Mouse (Mus musculus) effector memory CD4-positive, alpha-beta T cell, adult 5 months (primary cell): Measurements from ENCODE around the gene Gm648. TPM values are rescaled to one million over a fixed set of nuclear protein-coding genes. Genes with fewer than 3 reads are reported as not detected.

Experiments used
- polyA plus RNA-seq: library from polyadenylated mRNA; unstranded; fragments of 100-300 nt; shearing (Covaris generic); gene quantifications from one replicate; pipeline ENCODE4 v1.2.1, GENCODE M21; 2017

Gene Gm648
- polyA plus RNA-seq = not detected

GRCm38 (mm10) chrX:56549506-56549905 is at the start of gene Gm648:
Gene Gm648, minus strand, starts transcription at chrX:56549606.

DNA sequence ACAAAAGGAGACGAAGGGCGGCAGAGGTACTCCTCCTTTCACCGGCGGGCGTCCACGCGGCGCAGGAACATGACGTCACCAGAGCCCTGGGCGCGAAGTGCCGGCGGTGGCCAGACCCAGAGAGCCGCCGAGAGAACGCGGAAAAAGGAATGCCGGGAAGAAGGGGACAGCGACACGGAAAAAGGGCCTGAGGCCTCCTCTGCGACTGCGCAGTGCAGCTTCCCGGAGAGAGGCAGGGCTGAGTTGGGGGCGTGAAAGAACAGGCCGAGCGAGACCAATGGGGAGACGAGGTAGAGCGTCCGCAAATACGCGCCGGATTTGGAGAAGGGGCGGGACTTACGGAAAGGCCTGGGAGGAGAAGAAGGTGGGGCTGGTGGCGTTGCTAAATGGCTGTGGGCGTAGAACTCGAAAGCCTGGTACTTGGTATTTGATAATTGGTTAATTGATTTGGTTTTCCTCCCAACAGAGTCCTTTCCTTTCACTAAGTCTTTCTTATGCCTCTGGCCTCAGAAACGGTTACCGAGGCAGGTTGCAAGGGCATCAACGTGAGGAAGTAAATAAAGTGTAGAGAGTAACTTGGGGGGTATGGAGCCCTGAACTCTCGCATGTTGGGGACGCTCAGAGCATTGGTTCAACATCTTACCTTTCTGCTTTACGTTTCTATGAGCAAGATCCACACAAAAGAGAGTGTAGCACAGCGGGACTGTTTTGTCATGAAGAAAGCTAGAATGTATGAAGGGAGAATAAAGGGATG is 48.7 kb upstream of the Gm648 start, which contains the start of gene Mmgt1:
Gene Mmgt1, minus strand, starts transcription at position 183 of the 754 bp plus-strand sequence.

DNA sequence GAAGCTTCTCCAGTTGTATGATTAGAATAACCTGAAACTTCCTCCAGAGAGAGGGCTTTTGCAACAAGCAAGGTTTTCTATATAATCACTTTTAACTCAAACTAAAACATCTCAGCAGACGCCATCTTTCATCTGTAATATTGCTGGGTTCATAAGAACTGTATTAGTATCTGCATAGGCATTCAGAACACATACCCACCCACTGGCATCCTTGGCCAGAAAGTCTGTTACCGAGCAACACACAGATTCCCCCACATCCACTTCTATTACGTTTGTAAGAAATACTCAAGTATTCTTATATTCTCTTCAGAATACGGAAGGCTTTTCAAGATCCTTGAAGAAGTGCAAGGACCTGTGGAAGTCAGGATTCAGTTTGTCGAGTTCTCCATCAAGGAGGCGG is 25.0 kb downstream of the Gm648 start, which contains the start of gene Gm10477:
Gene Gm10477, plus strand, starts transcription at position 301 of the 400 bp plus-strand sequence.

Other genes with a start within 250 kb of the Gm648 start
- gene Zfp449, start 203.2 kb downstream of the Gm648 start, polyA plus RNA-seq = not detected
- gene Smim10l2a, start 175.0 kb downstream of the Gm648 start, polyA plus RNA-seq = 0.67 TPM
- gene Gm2174, start 101.6 kb downstream of the Gm648 start, polyA plus RNA-seq = not detected
- 33.9 TPM for gene Ints6l, start 94.7 kb downstream of the Gm648 start, polyA plus RNA-seq
- not detected for gene Gm10477, start 24.9 kb downstream of the Gm648 start, polyA plus RNA-seq
- gene Mmgt1, start 48.5 kb upstream of the Gm648 start, polyA plus RNA-seq = 7.6 TPM
- 11.9 TPM for gene Slc9a6, start 60.2 kb upstream of the Gm648 start, polyA plus RNA-seq
- gene Fhl1, start 182.2 kb upstream of the Gm648 start, polyA plus RNA-seq = not detected